Mouse (Mus musculus): ENCODE measurements around the gene Samd14.

Gene Samd14

DNA sequence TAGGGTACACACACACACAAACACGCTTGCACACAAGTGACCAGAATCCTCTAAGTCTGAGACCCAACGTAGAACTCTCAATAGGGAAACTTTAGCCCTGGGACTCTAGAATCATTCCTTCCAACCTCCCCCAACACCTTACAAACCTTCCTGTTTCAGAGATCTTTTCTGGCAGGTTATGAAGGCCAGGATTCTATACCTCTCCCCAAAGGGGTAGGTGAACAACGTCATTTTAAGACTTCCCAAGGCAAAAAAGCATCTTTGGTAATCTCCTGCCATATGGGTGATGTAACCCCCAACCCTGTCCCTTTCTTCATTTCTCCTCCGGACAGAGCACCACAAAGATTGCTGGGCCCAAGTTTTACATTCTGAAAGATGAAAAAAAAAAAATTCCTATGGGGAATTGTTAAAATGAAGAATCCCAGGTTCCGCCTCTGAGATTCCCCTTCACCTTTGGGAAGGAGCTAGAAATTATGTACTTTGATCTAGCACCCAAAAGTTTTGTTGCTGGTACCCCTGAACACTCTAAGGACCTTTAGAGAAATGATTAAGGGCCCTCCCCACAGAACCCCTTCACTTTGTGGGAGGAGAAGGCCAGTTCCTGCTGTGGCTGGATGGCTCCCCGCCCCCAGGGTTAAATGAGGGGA is 19.5 kb upstream of the Samd14 start:
- no peak for DNase-seq

GRCm38 (mm10) chr11:94990749-94991577 is 18.7 kb upstream of the Samd14 start, which contains the start of gene Ppp1r9b:
Gene Ppp1r9b (plus strand): TSS chr11:94991035.
- DNase-seq = peak; percentile 94 to 95

DNA sequence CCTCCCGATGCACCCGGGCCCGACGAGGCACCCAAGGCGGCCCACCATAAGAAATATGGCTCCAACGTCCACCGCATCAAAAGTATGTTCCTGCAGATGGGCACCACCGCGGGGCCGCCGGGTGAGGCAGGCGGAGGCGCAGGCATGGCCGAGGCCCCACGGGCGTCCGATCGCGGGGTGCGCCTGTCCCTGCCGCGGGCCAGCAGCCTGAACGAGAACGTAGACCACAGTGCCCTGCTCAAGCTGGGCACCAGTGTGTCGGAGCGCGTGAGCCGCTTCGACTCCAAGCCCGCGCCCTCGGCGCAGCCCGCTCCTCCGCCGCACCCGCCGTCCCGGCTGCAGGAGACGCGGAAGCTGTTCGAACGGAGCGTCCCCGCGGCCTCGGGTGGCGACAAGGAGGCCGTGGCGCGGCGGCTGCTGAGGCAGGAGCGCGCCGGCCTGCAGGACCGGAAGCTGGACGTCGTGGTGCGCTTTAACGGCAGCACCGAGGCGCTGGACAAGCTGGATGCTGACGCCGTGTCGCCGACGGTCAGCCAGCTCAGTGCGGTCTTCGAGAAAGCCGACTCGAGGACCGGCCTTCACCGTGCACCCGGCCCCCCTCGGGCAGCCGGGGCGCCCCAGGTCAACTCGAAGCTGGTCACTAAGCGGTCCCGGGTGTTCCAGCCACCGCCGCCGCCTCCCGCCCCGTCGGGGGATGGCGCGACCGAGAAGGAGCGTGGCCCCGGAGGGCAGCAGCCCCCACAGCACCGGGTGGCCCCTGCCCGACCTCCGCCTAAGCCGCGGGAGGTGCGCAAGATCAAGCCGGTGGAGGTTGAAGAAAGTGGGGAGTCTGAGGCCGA is 17.8 kb upstream of the Samd14 start:
- peak; percentile 49 to 59 for DNase-seq

DNA sequence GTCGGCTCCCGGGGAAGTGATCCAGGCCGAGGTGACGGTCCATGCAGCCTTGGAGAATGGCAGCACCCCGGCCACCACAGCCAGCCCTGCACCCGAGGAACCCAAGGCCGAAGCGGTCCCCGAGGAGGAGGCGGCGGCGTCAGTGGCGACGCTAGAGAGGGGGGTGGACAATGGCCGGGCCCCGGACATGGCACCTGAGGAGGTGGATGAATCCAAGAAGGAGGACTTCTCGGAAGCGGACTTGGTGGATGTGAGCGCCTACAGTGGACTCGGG is 17.3 kb upstream of the Samd14 start:
- DNase-seq = peak in 1 of 2 experiments; percentile 32

- DNase-seq = peak; percentile 86 to 88
Observed at GRCm38 (mm10) chr11:94992754-94993606, 16.7 kb upstream of the Samd14 start.

DNA sequence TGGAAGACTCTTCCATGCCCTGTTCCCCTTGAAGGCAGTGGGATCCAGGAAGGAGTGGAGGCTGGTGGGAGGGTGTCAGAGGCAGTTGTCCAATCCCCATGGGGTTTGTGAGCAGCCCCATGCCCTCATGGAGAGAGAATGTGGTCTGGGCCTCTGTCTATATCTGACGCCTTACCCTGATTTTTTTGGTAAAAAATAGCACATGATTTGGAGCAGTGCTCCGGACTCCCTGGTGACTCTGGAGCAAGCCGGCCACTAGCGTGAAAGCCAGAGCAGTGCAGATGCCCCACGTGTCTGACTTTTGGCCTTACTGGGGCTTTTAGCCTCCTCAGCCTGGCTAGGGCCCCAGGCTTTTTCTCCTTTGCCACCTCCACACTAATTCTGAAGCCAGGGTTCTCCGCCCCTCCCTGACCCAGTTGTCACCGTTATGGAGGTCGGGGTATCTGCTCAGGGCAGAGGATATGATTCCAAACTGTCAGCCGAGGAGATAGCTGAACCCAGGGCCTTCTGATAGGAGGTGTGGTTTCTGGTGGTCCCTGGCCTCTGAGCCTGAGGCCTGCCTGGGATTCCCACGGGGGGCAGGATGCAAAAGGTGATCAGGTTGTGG is 15.4 kb upstream of the Samd14 start:
- DNase-seq = peak; percentile 26 to 41

DNA sequence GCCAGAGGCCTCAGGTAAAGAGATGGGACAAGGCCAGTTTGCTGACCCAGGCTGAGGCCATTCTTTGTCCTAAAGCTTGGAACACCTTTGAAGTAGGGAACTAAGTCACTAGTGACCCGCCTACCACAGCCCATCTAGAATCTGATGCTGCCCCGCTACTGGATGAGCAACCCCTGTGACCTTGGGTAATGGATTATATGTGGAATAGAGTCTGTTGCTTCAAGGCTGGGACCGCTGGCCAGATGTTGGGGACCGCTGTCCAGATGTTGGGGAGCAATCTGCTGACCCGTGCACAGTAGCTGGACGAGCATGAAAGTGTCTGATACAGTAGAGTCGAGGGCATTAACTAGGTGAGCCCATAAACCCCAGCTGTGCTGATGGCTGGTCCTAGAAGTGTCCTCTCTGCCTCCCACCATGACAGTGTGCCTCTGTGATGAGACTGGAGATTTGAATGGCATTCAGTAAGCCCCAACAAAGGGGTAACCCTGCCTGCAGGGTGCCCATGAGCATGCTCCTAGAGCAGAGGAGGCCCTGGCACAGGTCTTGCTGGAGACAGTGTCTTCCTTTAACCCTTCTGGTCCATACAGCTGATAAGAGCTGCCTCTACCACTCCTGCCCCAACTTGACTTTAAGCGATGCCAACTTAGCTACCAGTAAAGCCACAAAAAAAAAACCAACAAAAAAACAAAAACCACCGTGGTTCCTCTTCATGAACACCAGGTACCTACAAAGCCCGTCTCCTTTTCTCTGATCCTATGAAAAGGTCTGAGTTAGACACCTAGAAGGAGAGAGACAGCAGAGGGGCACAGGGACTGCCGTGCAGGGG is 14.5 kb upstream of the Samd14 start:
- DNase-seq = no peak

DNA sequence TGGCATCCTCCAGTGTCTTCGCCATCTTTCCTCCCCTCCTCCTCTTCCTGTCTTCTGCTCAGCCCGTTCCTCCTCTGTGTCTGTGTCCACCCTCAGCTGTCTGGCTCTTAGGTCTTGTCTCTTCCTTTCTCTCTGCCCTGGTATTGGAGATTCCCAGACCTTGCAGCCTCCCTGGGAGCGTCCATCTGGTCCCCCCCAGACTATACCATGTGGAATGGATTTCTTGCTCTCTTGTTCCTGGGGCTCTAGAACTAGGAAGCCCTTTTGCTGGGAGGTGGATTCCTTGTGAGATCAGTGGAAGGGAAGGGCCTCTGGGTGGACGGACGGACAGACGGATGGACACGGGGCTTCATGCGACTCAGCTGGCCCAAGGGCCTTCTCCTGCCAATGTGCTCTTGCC is 13.6 kb upstream of the Samd14 start:
- no peak for DNase-seq

DNA sequence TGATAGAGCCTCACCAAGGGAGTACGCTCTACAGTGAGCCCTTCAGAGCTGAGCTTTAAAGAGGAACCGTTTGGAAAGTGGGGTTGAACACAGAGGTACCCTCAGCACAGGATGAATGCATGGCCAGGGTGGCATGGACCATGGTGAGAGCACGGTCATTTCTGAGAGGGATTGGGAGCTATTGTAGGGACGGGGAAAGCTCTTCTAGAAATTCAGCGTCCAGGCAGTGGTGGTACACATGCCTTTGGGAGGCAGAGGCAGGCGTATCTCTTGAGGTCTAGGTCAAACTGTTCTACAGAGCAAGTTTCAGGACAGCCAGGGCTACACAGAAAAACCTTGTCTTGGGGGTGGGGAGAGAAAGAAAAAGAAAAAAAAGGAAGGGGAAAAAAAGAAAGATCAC is 12.7 kb upstream of the Samd14 start:
- DNase-seq = no peak

GRCm38 (mm10) chr11:94997596-94997995 is 12.1 kb upstream of the Samd14 start:
- peak; percentile 32 to 56 for DNase-seq

GRCm38 (mm10) chr11:94998041-94998531 is 11.6 kb upstream of the Samd14 start:
- peak; percentile 57 to 66 for DNase-seq

GRCm38 (mm10) chr11:95000128-95000527 is 9.6 kb upstream of the Samd14 start:
- DNase-seq = no peak

GRCm38 (mm10) chr11:95000548-95000947 is 9.1 kb upstream of the Samd14 start:
- peak; percentile 80 to 84 for DNase-seq

DNA sequence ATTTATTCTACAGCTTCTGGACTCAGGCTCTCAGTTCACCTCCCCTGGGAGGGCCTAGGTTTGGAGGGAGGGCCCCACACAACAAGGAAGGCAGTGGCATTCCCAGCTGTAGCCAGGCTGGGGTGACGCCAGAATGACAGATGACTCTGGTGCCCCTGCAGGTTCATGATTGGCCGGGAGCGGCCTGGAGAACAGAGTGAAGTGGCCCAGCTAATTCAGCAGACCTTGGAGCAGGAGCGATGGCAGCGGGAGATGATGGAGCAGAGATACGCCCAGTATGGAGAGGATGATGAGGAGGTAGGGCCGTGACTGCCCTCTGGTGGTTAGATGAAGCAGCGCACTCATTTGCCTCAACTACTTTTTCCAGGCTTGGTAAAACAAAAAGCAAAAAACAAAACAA is 8.6 kb upstream of the Samd14 start:
- DNase-seq = peak; percentile 73 to 78

GRCm38 (mm10) chr11:95001584-95002347 is 7.9 kb upstream of the Samd14 start:
- no peak for DNase-seq

GRCm38 (mm10) chr11:95002705-95003104 is 7.0 kb upstream of the Samd14 start:
- DNase-seq = no peak

GRCm38 (mm10) chr11:95004136-95004936 is 5.3 kb upstream of the Samd14 start:
- DNase-seq = no peak

DNA sequence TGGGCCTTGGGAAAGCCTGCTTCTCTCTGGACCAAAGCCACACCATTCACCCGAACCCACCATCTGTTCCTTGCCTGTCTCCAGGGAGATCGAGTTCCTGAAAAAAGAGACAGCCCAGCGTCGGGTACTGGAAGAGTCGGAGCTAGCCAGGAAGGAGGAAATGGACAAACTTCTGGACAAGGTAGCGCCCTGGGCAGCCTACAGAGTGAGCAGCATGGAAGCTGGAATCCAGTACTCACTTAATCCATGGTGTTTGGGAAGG is 4.8 kb upstream of the Samd14 start:
- no peak for DNase-seq

DNA sequence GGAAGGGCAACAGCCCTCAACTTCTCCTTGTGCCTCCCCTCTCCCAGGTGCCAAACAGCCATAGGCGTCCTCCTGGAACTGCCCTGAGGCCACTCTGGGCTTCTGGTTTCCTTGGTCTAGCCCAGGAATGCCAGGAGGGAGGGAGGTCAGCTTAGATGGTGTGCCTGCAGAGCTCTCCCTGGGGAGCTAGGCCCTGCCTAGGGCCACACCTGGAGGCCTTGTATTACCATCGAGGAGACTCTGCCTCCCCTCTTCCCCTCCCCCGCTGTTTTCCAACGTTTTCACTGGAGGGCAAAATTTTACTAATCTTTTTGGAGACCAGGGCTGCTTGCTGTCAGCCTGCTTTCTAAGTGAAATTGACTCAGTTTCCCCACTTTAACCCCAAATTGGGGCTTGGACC is 3.6 kb upstream of the Samd14 start:
- DNase-seq = no peak

All from lung, adult 18-20 months (tissue).